Mouse (Mus musculus) liver, embryonic 14.5 days (tissue): ENCODE results near the gene Ets1. TPM values are rescaled to one million over a fixed set of nuclear protein-coding genes. Genes with fewer than 3 reads are reported as not detected.

Source experiments
- ATAC-seq: fragments of 200-750 bp; cut with Nextera tagmentation; 2 replicates; pipeline ENCODE4 v1.8.0; 2017; ENCODE audit warnings: moderate number of reproducible peaks, mild to moderate bottlenecking, moderate library complexity; ENCODE audit not compliant: insufficient read depth
- DNase-seq, 3 experiments: peaks; one replicate each; pipeline ENCODE4 v3.0.0-alpha.2; 2012 to 2013; ENCODE audit warnings: low read depth in 3 of 3, low spot score in 3 of 3
- H3K27ac ChIP-seq: fragments of 300-500 bp; sonication (generic); 2 replicates; pipeline ENCODE4 v1.5.1; 2014; ENCODE audit warnings: moderate library complexity, mild to moderate bottlenecking, control low read depth, inconsistent platforms
- H3K27me3 ChIP-seq: fragments of 300-500 bp; sonication (generic); 2 replicates; pipeline ENCODE4 v1.6.1; 2014; ENCODE audit warnings: mild to moderate bottlenecking, low read length, moderate library complexity; ENCODE audit not compliant: control insufficient read depth, insufficient read depth
- H3K36me3 ChIP-seq: fragments of 300-500 bp; sonication (generic); replicated peaks from 2 replicates; pipeline ENCODE4 v1.6.1; 2014; ENCODE audit warnings: low read depth; ENCODE audit not compliant: control insufficient read depth, insufficient read depth
- H3K4me1 ChIP-seq, 2 experiments: fragments of 200-500 bp in 1 of 2; fragments of 300-500 bp in 1 of 2; sonication (generic) in 1 of 2; replicated peaks; 2 replicates each; pipeline ENCODE4 v1.6.1; 2012 to 2014; ENCODE audit warnings: antibody characterized with exemption in 1 of 2, inconsistent platforms in 1 of 2, low read length in 1 of 2; ENCODE audit not compliant: control insufficient read depth in 2 of 2, insufficient read depth in 2 of 2
- H3K4me2 ChIP-seq: fragments of 300-500 bp; sonication (generic); 2 replicates; pipeline ENCODE4 v1.6.1; 2014; ENCODE audit warnings: low read depth, mild to moderate bottlenecking, control low read depth, moderate library complexity
- H3K4me3 ChIP-seq, 2 experiments: fragments of 200-500 bp in 1 of 2; fragments of 300-500 bp in 1 of 2; sonication (generic) in 1 of 2; 2 replicates each; pipeline ENCODE4 v1.5.1; 2012 to 2014; ENCODE audit warnings: low read depth in 2 of 2, low read length in 2 of 2, mild to moderate bottlenecking in 2 of 2, control low read depth in 1 of 2, inconsistent platforms in 1 of 2, moderate library complexity in 1 of 2; ENCODE audit not compliant: insufficient read depth in 1 of 2
- H3K9ac ChIP-seq: fragments of 300-500 bp; sonication (generic); replicated peaks from 2 replicates; pipeline ENCODE4 v1.6.1; 2014; ENCODE audit warnings: mild to moderate bottlenecking, control low read depth, moderate library complexity
- H3K9me3 ChIP-seq: fragments of 300-500 bp; sonication (generic); 2 replicates; pipeline ENCODE4 v1.6.1; 2016; ENCODE audit warnings: low read length, mixed read lengths; ENCODE audit not compliant: control insufficient read depth
- CTCF ChIP-seq: IDR thresholded peaks from 2 replicates; pipeline ENCODE4 v1.5.1; 2016; ENCODE audit warnings: antibody characterized with exemption, low read depth, control low read depth
- EP300 ChIP-seq: IDR thresholded peaks from 2 replicates; pipeline ENCODE4 v1.6.1; 2016; ENCODE audit warnings: antibody characterized with exemption, low read depth
- WGBS: fragments of 180-500 bp; shearing (Covaris S2); extraction: QIAGEN DNeasy Blood & Tissue Kit; methylation state at CpG from one replicate; pipeline ENCODE4 v1.1.7; 2014; ENCODE audit not compliant: insufficient replicate concordance; 5-methylcytosine and 5-hydroxymethylcytosine counted together
- polyA plus RNA-seq, 2 experiments: library from polyadenylated mRNA; depleted of rRNA in 1 of 2; stranded (reverse) in 1 of 2; unstranded in 1 of 2; fragments of >200 nt; fragmentation: Nextera tagmentation in 1 of 2; extraction: Ambion mirVana in 1 of 2; gene quantifications; 2 replicates each; pipeline versions ENCODE4 v1.2.1 to v1.2.3; 2012 to 2014

Ets1 gene
- polyA plus RNA-seq, 2 experiments: 4.4 to 8.0 TPM

DNA sequence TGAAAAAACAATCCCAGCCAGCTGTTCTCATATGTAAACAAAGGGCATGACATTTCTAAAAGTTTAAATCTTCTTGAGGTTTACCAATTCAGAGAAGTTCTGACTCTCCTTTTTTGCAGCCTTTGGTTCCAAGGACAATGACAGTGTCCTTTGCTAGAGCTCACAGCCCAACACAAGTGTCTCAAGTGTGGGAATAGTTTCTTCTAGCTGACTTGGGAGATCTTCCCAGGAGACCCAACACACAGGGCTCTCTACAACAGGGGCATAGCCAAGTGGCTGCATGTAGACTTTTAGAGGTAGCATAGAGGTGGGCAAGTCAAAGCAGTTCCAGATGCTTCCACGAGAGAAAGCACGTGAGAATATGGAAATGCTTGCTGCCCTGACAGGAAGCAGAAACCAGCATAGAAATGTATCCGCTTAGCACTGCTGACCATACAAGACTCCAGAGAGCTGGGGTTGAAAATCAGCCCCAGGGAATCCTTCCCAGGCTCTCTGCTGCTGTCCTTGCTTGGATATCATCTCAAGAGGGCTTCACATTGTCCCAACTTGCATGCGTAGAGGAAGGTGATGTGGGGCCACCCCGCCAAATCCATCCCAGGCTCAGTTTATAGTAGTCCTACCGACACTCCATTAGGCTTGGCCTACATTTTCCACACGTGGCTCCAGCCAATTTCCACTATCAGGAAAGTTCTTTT, 88.3 kb downstream of the Ets1 start:
- no peaks in the 10 kb centered on the region for H3K9me3 ChIP-seq
- H3K27me3 ChIP-seq: no peaks in the 10 kb centered on the region
- DNase-seq: no peak
- H3K27ac ChIP-seq: no peak overlapping the region
- no peak overlapping the region for H3K9ac ChIP-seq
- WGBS: 63% methylated on average over 7 of the region's 7 CpGs
- H3K4me1 ChIP-seq: no peaks in the 10 kb centered on the region
- no peak overlapping the region for H3K4me2 ChIP-seq
- TF ChIP-seq CTCF: no peak
- TF ChIP-seq EP300: no peak
- no peak for ATAC-seq
- no peak overlapping the region for H3K4me3 ChIP-seq
- no peaks in the 10 kb centered on the region for H3K36me3 ChIP-seq

DNA sequence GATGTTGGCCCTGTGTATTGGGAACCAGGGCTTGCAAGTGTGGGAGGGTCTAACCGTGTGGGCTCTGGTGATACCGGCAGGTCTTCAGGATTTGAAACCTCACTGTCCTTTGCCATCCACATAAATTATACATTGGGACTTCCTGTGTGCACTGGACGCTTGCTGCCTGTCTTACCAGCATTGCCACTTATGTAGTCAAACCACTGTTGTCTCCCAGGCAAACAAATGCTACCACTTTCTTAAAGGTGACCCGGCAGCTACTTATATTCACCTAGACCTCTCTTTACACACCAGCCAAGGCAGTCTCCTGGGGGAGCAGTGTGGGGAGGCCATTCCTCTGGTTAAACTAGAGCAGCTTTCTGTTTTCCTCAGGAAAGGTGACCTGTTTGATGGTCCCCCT, 89.9 kb downstream of the Ets1 start:
- DNase-seq: no peak
- Histone ChIP-seq H3K4me2 (no peak overlapping the region), H3K9ac (no peak overlapping the region), H3K4me1 (peaks cover 0 to 2% of the 10 kb centered on the region in 2 experiments; a peak in 2 of 4 replicates), H3K36me3 (no peaks in the 10 kb centered on the region), H3K4me3 (no peak overlapping the region), H3K27me3 (no peaks in the 10 kb centered on the region), H3K27ac (no peak overlapping the region), H3K9me3 (no peaks in the 10 kb centered on the region)
- TF ChIP-seq EP300 (no peak), CTCF (no peak)
- ATAC-seq: no peak
- 53% methylated on average over 4 of the region's 4 CpGs for WGBS

DNA sequence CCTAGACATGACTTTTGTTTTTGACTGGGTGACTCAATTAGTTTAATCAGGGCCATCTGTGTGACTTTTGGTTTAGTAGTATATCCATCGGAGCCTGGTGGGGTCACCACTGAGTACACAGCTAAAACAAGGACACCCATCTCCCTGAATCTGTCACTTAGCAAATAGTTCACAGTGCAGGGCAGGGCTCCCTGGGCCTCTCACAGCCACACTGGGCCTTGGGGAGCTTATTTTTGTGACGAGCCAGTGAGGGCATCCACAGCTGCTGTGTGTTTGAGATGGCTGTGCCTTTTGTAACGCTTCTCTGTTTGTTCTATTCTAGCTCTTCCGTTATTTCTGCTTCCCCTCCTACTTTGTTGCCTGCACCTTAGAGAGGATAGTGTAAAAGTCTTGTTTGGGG, 90.6 kb downstream of the Ets1 start:
- ATAC-seq (no peak), DNase-seq (no peak)
- Histone ChIP-seq H3K36me3 (no peaks in the 10 kb centered on the region), H3K9ac (no peak overlapping the region), H3K4me1 (peaks cover 0 to 8% of the 10 kb centered on the region in 2 experiments; a peak in 2 of 4 replicates), H3K9me3 (no peaks in the 10 kb centered on the region), H3K27ac (no peak overlapping the region), H3K4me2 (no peak overlapping the region), H3K27me3 (no peaks in the 10 kb centered on the region), H3K4me3 (no peak overlapping the region)
- no peak for TF ChIP-seq EP300
- no peak for TF ChIP-seq CTCF
- 74% methylated on average over 4 of the region's 4 CpGs for WGBS

- Histone ChIP-seq H3K4me2 (no peak overlapping the region), H3K9ac (no peak overlapping the region), H3K27ac (no peak overlapping the region), H3K36me3 (no peaks in the 10 kb centered on the region), H3K27me3 (no peaks in the 10 kb centered on the region), H3K4me3 (no peak overlapping the region), H3K9me3 (no peaks in the 10 kb centered on the region), H3K4me1 (peaks cover 0 to 12% of the 10 kb centered on the region in 2 experiments; a peak in 2 of 4 replicates)
- ATAC-seq (no peak), DNase-seq (no peak)
- 62% methylated on average over 2 of the region's 2 CpGs for WGBS
- TF ChIP-seq EP300 (no peak), CTCF (no peak)
Observed at GRCm38 (mm10) chr9:32727058-32727457, 91.0 kb downstream of the Ets1 start.

DNA sequence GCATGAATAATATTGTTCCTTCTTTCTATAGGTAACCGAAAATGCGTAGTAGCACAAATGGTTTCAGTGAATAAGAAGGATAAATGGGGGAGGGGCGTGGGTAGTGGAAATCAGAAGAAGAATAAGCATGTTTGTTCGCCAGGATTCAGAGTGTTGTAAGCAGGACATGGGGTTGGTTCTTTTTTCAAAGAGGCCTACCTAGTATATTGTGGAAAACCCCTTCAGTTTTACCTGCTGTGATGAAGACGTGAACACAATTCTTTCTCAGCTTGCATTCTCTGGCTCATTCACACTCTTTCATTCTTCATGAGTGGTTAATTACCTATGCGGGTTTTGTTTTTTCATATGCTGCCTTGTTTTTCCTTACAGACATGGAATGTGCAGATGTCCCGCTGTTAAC, 92.3 kb downstream of the Ets1 start:
- Histone ChIP-seq H3K4me2 (no peak overlapping the region), H3K27me3 (no peaks in the 10 kb centered on the region), H3K36me3 (no peaks in the 10 kb centered on the region), H3K4me1 (peaks cover 0 to 13% of the 10 kb centered on the region in 2 experiments; a peak in 2 of 4 replicates), H3K27ac (no peak overlapping the region), H3K9ac (no peak overlapping the region), H3K9me3 (no peaks in the 10 kb centered on the region), H3K4me3 (no peak overlapping the region)
- no peak for ATAC-seq
- TF ChIP-seq EP300 (no peak), CTCF (no peak)
- 62% methylated on average over 7 of the region's 7 CpGs for WGBS
- no peak for DNase-seq
